Mouse (Mus musculus) heart, embryonic 11.5 days (tissue): ENCODE results near the gene Prame. TPM values are rescaled to one million over a fixed set of nuclear protein-coding genes. Genes with fewer than 3 reads are reported as not detected.
"Not testable (repeated sequence)": the region's sequence is repeated elsewhere in the genome, so short reads cannot be mapped to it uniquely, and the experiment has no call there.

Source experiments
- ATAC-seq: fragments of 200-750 bp; cut with Nextera tagmentation; replicated peaks from 2 replicates; pipeline ENCODE4 v1.8.0; 2017; ENCODE audit warnings: moderate library complexity; ENCODE audit not compliant: insufficient number of reproducible peaks, low FRiP score, low TSS enrichment
- H3K27ac ChIP-seq: fragments of 300-500 bp; sonication (generic); 2 replicates; pipeline ENCODE4 v1.5.1; 2014; ENCODE audit warnings: mild to moderate bottlenecking, low read depth, low read length
- H3K27me3 ChIP-seq: fragments of 300-500 bp; sonication (generic); 2 replicates; pipeline ENCODE4 v1.6.1; 2014; ENCODE audit warnings: mild to moderate bottlenecking, low read length, mixed read lengths; ENCODE audit not compliant: control insufficient read depth, insufficient read depth
- H3K36me3 ChIP-seq: fragments of 300-500 bp; sonication (generic); 2 replicates; pipeline ENCODE4 v1.6.1; 2014; ENCODE audit warnings: mild to moderate bottlenecking, low read length, moderate library complexity, mixed read lengths; ENCODE audit not compliant: control insufficient read depth, insufficient read depth
- H3K4me1 ChIP-seq: fragments of 300-500 bp; sonication (generic); 2 replicates; pipeline ENCODE4 v1.6.1; 2014; ENCODE audit warnings: low read length; ENCODE audit not compliant: control insufficient read depth, insufficient read depth
- H3K4me2 ChIP-seq: fragments of 300-500 bp; sonication (generic); 2 replicates; pipeline ENCODE4 v1.6.1; 2014; ENCODE audit warnings: mild to moderate bottlenecking, moderate library complexity
- H3K4me3 ChIP-seq: fragments of 300-500 bp; sonication (generic); 2 replicates; pipeline ENCODE4 v1.5.1; 2014; ENCODE audit warnings: low read depth, low read length
- H3K9ac ChIP-seq: fragments of 300-500 bp; sonication (generic); 2 replicates; pipeline ENCODE4 v1.6.1; 2014; ENCODE audit warnings: mild to moderate bottlenecking, low read depth, low read length, moderate library complexity
- H3K9me3 ChIP-seq: fragments of 300-500 bp; sonication (generic); replicated peaks from 2 replicates; pipeline ENCODE4 v1.6.1; 2016; ENCODE audit warnings: low read length; ENCODE audit not compliant: control insufficient read depth
- whole genome bisulfite sequencing: fragments of 180-500 bp; shearing (Covaris S2); extraction: QIAGEN DNeasy Blood & Tissue Kit; methylation state at CpG from one replicate; pipeline ENCODE4 v1.1.7; 2014; ENCODE audit not compliant: insufficient replicate concordance; 5-methylcytosine and 5-hydroxymethylcytosine counted together
- polyA plus RNA-seq: library from polyadenylated mRNA; unstranded; fragments of >200 nt; fragmentation: Nextera tagmentation; extraction: Ambion mirVana; gene quantifications from 2 replicates; pipeline ENCODE4 v1.2.1, GENCODE M21; 2014

The Prame gene
- polyA plus RNA-seq, result not detected in 2 replicates

DNA sequence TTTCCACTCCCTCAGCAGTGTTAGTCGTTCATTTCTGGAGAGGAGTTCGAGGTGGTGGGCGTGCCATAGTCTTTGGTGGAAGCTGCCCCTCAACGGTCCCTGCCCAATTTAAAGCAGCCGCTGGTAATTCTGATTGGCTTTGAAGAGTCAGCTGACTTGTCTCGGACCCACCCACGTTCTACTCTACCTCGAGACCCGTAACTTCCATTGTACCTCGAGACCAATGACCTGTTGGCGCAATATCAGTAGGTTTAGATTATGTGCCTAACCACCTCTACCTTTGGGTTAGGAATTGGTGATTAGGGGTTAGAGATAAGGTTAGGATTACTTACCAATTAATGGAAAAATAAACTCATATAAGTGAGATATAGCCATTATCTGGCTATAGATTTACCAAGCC lies at the start of gene Prame:
Gene Prame (minus strand): TSS at position 101 of the 400 bp plus-strand sequence.
- Histone ChIP-seq H3K36me3 (no peaks in the 10 kb centered on the region), H3K27ac (no peak within 1 kb of the TSS), H3K9ac (no peak within 1 kb of the TSS), H3K4me3 (no peak within 1 kb of the TSS), H3K27me3 (no peaks in the 10 kb centered on the region), H3K9me3 (no peaks in the 10 kb centered on the region), H3K4me2 (no peak within 1 kb of the TSS), H3K4me1 (no peaks in the 10 kb centered on the region)
- no peak for ATAC-seq
- 87% methylated on average over 11 of the region's 11 CpGs for WGBS

DNA sequence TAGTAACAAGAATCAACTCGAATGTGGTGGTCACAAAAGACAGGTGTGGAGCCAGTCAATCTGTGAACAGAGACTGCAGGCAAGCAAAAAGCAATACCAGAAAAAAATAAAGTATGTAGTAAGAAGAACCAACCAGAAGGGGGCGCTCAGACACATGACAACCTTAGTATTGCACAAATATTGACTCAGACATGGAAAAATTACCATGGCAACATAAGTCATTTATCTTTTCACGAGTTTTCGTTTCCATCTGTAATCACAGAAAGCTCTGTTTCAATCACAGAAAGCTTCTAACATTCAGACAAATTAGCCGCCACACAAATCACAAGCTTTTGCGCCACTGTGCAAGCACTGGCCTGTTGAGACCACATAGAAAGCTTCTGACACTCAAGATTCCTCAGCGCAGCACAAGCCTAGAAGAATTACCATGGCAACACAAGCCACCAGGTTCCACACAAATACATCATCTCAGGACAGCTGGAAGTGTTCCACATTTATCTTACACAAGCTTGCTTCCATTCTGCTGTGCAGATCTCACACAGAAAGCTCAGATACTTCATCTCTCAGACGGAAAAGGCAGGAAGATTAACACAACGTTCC lies 24.8 kb upstream of the Prame start:
- Histone ChIP-seq H3K9me3 (no peaks in the 10 kb centered on the region), H3K27ac (no peak overlapping the region), H3K4me1 (no peaks in the 10 kb centered on the region), H3K4me3 (no peak overlapping the region), H3K36me3 (no peaks in the 10 kb centered on the region), H3K4me2 (no peak overlapping the region), H3K9ac (no peak overlapping the region), H3K27me3 (no peaks in the 10 kb centered on the region)
- no peak for ATAC-seq
- WGBS, result 44% methylated on average over 9 of the region's 9 CpGs

DNA sequence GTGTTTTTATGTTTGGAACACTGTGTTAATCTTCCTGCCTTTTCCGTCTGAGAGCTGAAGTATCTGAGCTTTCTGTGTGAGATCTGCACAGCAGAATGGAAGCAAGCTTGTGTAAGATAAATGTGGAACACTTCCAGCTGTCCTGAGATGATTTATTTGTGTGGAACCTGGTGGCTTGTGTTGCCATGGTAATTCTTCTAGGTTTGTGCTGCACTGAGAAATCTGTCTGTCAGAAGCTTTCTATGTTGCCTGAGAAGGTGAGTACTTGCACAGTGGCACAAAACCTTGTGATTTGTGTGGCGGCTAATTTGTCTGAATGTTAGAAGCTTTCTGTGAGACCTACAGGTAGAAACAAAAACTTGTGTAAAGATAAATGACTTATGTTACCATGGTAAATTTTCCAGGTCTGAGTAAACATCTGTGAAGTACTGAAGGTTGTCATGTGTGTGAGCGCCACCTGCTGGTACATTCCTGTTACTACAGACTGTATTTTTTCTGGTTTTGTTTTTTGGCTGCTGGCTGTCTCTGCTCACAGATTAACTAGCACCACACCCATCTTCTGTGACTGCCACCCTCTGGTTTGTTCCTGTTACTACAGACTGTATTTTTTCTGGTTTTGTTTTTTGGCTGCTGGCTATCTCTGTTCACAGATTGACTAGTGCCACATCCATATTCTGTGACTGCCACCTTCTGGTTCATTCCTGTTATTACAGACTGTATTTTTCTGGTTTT lies 26.0 kb downstream of the Prame start:
- H3K9ac ChIP-seq, H3K4me1 ChIP-seq, ATAC-seq, H3K4me2 ChIP-seq, H3K27me3 ChIP-seq, H3K27ac ChIP-seq, H3K4me3 ChIP-seq, H3K36me3 ChIP-seq, H3K9me3 ChIP-seq: not testable (repeated sequence)
- 66% methylated on average over 3 of the region's 3 CpGs for WGBS

DNA sequence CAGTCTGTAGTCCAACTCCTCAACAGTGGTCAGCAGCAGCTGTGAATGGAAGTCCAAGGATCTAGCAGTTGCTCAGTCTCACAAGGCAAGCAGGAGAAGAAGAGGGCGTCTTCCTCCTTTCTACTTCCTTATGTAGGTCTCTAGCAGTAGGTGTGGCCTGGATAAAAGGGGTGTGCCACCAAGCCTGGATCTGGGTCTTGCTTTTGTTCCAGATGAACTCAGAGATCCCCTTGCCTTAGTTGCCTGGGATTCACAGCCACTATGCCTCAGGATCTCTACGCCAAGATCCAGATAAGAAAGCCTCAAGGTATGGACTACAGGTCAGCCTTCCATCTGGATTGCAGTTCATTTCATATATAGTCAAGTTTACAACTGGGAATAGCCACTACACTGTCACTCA lies 28.8 kb downstream of the Prame start, which contains the start of gene Nxf7:
Gene Nxf7 (minus strand): TSS at position 101 of the 400 bp plus-strand sequence.
- Histone ChIP-seq H3K27ac (no peak within 1 kb of the TSS), H3K9me3 (0 out of 2 replicates have a peak, but pooled peaks cover 3% of the 10 kb centered on the region), H3K36me3 (no peaks in the 10 kb centered on the region), H3K4me1 (no peaks in the 10 kb centered on the region), H3K4me3 (no peak within 1 kb of the TSS), H3K9ac (no peak within 1 kb of the TSS), H3K4me2 (no peak within 1 kb of the TSS), H3K27me3 (no peaks in the 10 kb centered on the region)
- WGBS, result 70% methylated on average over 2 of the region's 2 CpGs
- ATAC-seq, result no peak

DNA sequence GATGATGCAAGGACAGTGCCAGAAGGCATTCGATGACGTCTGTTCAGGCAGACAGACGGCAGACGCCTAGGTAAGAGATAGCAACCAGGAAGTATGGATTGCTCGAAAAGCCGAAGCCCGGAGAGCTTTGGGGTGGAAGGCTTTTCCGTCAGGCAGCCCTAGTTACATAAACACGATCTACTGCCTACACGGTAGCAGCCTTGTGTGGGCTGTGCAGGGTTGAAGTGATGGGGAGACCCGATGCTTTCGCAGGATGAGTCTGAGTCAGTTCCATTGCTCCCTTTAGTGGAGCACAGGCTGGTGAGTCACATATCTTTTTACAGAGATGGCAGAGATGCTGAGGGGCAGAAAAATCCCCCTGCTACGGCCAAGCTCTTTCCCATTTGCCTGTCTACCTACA lies 29.4 kb downstream of the Prame start:
- H3K9ac ChIP-seq, result no peak overlapping the region
- 58% methylated on average over 13 of the region's 13 CpGs for WGBS
- H3K36me3 ChIP-seq, result no peaks in the 10 kb centered on the region
- no peak overlapping the region for H3K4me2 ChIP-seq
- no peaks in the 10 kb centered on the region for H3K4me1 ChIP-seq
- H3K4me3 ChIP-seq, result no peak overlapping the region
- no peak overlapping the region for H3K27ac ChIP-seq
- H3K9me3 ChIP-seq, result 0 out of 2 replicates have a peak, but pooled peaks cover 3% of the 10 kb centered on the region
- no peak for ATAC-seq
- no peaks in the 10 kb centered on the region for H3K27me3 ChIP-seq

DNA sequence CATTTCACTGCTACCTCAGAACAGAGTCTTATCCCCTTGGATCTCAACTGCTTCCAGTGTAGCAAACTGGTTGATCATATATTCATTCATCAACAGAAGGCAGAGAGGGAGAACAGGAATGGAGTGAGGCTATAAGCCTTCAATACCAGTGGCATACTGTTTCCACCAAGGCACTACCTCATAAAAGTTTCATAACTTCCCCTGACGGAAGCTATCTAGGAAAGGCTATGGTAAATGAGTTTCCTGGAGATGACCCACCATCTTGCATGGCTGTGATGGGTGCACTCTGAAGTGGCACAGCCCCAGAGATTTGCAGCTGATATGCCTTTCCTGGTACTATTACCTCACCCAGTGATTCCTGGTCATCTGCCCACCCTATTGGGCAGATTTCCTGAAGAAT lies 51.1 kb downstream of the Prame start:
- no peak overlapping the region for H3K4me2 ChIP-seq
- no peak for ATAC-seq
- H3K9ac ChIP-seq, result no peak overlapping the region
- no peaks in the 10 kb centered on the region for H3K36me3 ChIP-seq
- no peak overlapping the region for H3K4me3 ChIP-seq
- H3K27me3 ChIP-seq, result no peaks in the 10 kb centered on the region
- no peaks in the 10 kb centered on the region for H3K4me1 ChIP-seq
- H3K9me3 ChIP-seq, result no peaks in the 10 kb centered on the region
- H3K27ac ChIP-seq, result no peak overlapping the region
- WGBS, result 69% methylated on average over 1 of the region's 1 CpGs

DNA sequence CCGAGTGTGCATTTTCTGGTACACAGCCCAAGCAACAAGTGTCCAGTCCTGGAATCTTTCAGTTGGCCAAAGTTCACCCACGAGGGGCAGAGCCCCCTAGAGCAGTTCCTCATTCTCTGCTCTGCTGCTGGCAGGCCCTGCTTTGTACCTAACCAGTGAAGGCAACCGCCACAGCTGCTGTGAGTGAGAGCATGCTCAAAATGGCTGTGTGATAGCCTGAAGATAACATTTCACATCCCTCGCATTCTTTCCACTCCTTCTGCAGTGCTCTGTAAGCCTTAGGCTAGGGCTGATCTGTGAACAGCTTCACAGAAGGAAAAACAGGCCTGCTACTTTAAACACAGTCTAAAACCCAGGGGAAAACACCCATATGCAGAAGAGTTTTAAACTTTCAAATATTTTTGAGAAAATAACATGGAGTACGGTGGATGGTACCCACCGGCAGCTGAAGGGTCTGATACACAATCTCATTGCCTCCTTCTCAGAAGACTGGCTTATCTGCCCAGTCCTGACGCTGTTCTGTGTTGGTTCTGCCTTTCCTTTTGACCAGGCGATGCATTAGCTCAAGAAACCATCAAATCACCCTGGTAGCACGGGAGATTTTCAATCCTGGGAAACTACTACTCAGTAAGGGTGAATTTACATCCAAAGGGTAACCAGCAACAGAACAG lies 52.4 kb downstream of the Prame start:
- H3K4me1 ChIP-seq, result not testable (repeated sequence)
- ATAC-seq, result peak; percentile 55; the same call in 1 of the 2 replicates

DNA sequence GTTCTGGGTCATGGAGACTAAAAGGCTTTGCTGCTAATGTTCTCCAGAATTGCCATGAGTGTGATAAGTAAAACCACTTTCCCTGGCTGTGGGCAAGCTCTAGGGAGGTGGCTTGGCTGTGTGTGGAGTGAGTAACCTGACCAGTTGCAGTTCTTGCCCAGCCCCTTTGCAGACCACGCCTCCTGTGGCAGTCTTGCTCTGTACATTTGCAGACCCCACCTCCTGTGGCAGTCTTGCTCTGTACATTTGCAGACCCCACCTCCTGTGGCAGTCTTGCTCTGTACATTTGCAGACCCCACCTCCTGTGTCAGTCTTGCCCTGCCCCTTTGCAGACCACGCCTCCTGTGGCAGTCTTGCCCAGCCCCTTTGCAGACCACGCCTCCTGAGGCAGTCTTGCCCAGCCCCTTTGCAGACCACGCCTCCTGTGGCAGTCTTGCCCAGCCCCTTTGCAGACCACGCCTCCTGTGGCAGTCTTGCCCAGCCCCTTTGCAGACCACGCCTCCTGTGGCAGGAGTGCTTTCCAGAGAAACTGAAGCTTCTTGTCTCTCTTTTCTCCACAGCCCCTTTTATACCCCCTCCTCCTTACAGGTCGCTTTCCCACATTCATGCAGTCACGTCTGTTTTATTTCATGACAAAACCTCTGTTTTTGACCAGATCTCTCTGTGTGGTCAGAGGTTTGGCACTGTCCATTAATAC lies 53.1 kb downstream of the Prame start:
- H3K4me3 ChIP-seq, H3K9ac ChIP-seq, H3K27me3 ChIP-seq, H3K9me3 ChIP-seq, H3K4me2 ChIP-seq, H3K4me1 ChIP-seq, H3K36me3 ChIP-seq: not testable (repeated sequence)
- 22% methylated on average over 8 of the region's 8 CpGs for WGBS
- peak; percentile 72 for ATAC-seq
- H3K27ac ChIP-seq, result peak overlapping the region; percentile 46; the same call in 1 of the 2 replicates

More for the DNA sequence above, 52.4 kb downstream of the Prame start:
- H3K27me3 ChIP-seq, H3K9ac ChIP-seq, H3K4me3 ChIP-seq, H3K36me3 ChIP-seq, H3K9me3 ChIP-seq, H3K4me2 ChIP-seq: not testable (repeated sequence)
- 35% methylated on average over 9 of the region's 9 CpGs for WGBS
- peak overlapping the region; percentile 64 for H3K27ac ChIP-seq
